Mouse (Mus musculus) midbrain, embryonic 16.5 days (tissue): ENCODE measurements at regions not wholly inside any gene's neighbourhood (a gene's known extent, or its start where the extent isn't known, plus 50 kb on each side); places are given as distances from the start of the nearest gene placed in this dataset.
A peak's percentile ranks its signal among the peaks of the same experiment; 100 is the strongest.

ENCODE experiments used
- ATAC-seq: fragments of 200-750 bp; cut with Nextera tagmentation; 2 replicates; pipeline ENCODE4 v1.8.0; 2017; ENCODE audit warnings: moderate TSS enrichment
- H3K27ac ChIP-seq: fragments of 300-500 bp; sonication (generic); 2 replicates; pipeline ENCODE4 v1.5.1; 2014; ENCODE audit warnings: mild to moderate bottlenecking, low read length, mixed read lengths
- H3K27me3 ChIP-seq: fragments of 300-500 bp; sonication (generic); 2 replicates; pipeline ENCODE4 v1.6.1; 2014; ENCODE audit warnings: low read depth, low read length, mixed read lengths; ENCODE audit not compliant: control insufficient read depth, insufficient read depth
- H3K36me3 ChIP-seq: fragments of 300-500 bp; sonication (generic); 2 replicates; pipeline ENCODE4 v1.6.1; 2014; ENCODE audit warnings: mild to moderate bottlenecking, low read length, moderate library complexity, mixed read lengths; ENCODE audit not compliant: control insufficient read depth, insufficient read depth
- H3K4me1 ChIP-seq: fragments of 300-500 bp; sonication (generic); 2 replicates; pipeline ENCODE4 v1.6.1; 2014; ENCODE audit warnings: mild to moderate bottlenecking, low read length, mixed read lengths; ENCODE audit not compliant: control insufficient read depth, insufficient read depth
- H3K4me2 ChIP-seq: fragments of 300-500 bp; sonication (generic); 2 replicates; pipeline ENCODE4 v1.6.1; 2014; ENCODE audit warnings: mild to moderate bottlenecking, low read length, mixed read lengths
- H3K4me3 ChIP-seq: fragments of 300-500 bp; sonication (generic); 2 replicates; pipeline ENCODE4 v1.5.1; 2014; ENCODE audit warnings: low read depth, mild to moderate bottlenecking, low read length, moderate library complexity, mixed read lengths
- H3K9ac ChIP-seq: fragments of 300-500 bp; sonication (generic); 2 replicates; pipeline ENCODE4 v1.6.1; 2014; ENCODE audit warnings: low read depth, low read length, mixed read lengths
- H3K9me3 ChIP-seq: fragments of 300-500 bp; sonication (generic); replicated peaks from 2 replicates; pipeline ENCODE4 v1.6.1; 2014; ENCODE audit warnings: mild to moderate bottlenecking, low read length, mixed read lengths; ENCODE audit not compliant: control insufficient read depth, poor library complexity, severe bottlenecking
- WGBS: fragments of 180-500 bp; shearing (Covaris S2); extraction: QIAGEN DNeasy Blood & Tissue Kit; methylation state at CpG from one replicate; pipeline ENCODE4 v1.1.7; 2014; 5-methylcytosine and 5-hydroxymethylcytosine counted together

DNA sequence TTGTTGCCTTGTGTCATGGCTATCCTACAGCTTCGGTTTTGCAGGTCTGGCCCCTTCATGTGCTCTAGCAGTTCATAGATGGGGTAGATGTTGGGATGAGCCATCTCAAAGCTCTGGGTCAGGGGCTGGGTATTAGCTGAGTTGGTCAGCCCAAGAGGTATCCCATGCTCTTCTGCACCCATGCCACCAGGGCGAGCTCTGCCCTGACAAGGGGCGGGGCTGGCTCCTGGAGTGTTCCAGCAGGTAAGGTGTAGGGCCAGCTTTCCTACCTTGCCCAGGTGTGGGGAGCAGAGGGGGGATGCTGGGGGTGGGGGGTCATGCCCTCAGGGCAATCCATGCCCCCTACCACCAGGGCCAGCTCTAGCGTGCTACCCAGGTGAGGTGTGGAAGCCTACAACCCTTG, 91.0 kb downstream of the Xrcc2 start:
- Histone ChIP-seq H3K4me1 (no peaks in the 10 kb centered on the region; the same call in 1 of the 2 replicates), H3K9ac (no peak overlapping the region), H3K27me3 (no peaks in the 10 kb centered on the region), H3K4me3 (no peak overlapping the region), H3K36me3 (no peaks in the 10 kb centered on the region), H3K9me3 (no peaks in the 10 kb centered on the region), H3K4me2 (no peak overlapping the region), H3K27ac (peak overlapping the region; percentile 18; the same call in 1 of the 2 replicates)
- 86% methylated on average over 4 of the region's 4 CpGs for WGBS
- no peak for ATAC-seq

DNA sequence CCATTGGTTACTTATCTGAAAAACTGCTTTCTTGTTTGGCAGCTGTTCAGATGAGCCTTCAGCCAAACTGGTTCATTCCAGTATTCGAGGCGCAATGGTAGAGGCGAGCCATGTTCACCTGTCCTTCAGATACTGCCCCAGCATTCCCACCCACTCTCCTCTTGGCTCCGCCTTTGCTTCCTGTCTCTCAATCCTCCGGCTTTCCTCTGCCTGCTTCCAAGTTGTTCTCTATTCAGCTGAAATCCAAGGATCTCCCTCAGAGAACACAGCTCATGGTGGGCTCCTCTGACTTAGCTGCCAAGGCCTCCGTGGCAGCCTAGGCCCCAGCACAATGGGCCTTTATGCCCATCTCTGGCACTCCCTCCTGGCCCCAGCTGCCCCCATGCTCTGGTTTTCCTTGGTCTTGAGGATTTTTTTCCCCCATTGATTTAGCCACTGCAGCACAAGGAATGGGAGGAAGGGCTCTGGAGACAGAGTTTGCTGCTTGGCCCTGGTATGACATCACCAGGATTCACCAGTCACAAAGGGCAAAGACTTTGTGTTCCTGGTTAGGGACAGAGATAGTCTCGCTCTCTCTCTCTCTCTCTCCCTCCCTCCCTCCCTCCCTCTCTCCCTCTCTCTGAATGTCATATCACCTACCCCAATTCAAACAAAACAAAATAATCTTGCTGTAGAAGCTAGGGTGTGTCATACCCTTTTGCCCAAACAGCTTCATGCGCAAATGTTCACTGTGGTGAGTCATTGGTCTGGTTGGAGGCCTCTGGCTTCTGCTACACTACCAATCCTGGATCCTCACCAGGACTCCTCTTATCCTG, 91.6 kb downstream of the Xrcc2 start:
- Histone ChIP-seq H3K4me2 (no peak overlapping the region), H3K36me3 (no peaks in the 10 kb centered on the region), H3K27me3 (no peaks in the 10 kb centered on the region), H3K27ac (peak overlapping the region; percentile 56; the same call in 1 of the 2 replicates), H3K9ac (no peak overlapping the region), H3K4me3 (no peak overlapping the region), H3K9me3 (no peaks in the 10 kb centered on the region), H3K4me1 (no peaks in the 10 kb centered on the region; the same call in 1 of the 2 replicates)
- WGBS, result 74% methylated on average over 8 of the region's 8 CpGs
- ATAC-seq, result peak; percentile 84

DNA sequence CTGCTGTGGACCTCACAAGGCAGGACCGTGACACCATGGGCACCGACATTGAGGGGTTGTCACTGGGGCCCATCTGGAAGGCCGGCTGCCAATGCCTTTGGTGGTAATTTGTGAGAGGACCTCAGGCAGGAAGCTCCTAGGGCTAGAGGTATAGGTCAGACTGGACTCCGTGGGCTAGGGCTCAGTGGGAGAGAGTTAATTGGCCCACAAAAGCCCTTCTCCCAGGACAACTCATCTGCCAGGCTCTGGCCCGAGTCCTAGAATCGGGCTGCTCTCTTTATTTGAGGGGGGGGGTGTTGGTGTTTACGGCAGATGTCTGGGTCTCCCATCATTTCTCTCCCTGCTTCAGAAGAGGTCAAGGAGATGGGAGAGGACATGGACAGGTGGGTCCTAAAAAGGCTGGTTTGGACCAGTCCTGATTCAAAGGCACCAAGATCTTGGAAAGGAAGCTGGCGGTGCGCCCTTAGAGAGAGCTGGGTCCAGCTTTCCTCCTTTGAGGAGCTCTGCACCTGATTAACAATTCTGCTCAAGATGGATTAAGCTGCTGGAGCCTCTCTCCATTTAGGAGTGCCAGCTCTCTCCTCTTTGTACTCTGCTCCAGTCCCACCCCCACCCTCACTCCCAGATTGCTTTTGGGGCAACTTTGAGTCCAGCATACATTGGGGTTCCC, 93.5 kb downstream of the Xrcc2 start:
- 71% methylated on average over 9 of the region's 9 CpGs for WGBS
- H3K27ac ChIP-seq, result 0 out of 2 replicates have a peak overlapping the region, but pooled peaks have one; percentile 29

DNA sequence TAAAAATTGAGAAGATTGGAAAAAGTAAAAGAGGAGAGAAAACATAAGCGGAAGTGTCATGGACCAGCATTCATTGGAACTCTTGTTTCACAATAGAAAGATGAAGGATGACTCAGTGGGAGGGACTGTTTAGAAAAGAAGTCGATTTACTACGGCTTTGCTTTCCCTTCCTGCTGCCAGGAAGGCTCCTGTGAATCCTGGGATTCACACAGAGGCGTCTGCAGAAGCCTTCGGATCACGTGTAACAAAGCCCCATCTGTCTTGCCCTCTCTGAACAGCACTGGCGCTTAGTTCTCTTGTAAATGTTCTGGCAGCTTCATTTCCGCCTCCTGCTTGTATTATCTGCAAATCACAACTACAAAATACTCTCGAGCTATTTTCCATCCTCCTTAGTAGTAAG, 94.0 kb downstream of the Cct8l1 start:
- no peaks in the 10 kb centered on the region for H3K36me3 ChIP-seq
- 0 out of 2 replicates have a peak overlapping the region, but pooled peaks have one; percentile 20 for H3K4me2 ChIP-seq
- H3K4me3 ChIP-seq, result no peak overlapping the region
- peak overlapping the region; percentile 33 for H3K27ac ChIP-seq
- 11% methylated on average over 9 of the region's 9 CpGs for WGBS
- no peaks in the 10 kb centered on the region for H3K27me3 ChIP-seq
- peak; percentile 54; the same call in 1 of the 2 replicates for ATAC-seq
- H3K9me3 ChIP-seq, result no peaks in the 10 kb centered on the region
- no peaks in the 10 kb centered on the region; the same call in 1 of the 2 replicates for H3K4me1 ChIP-seq
- no peak overlapping the region for H3K9ac ChIP-seq

More for the DNA sequence above, 93.5 kb downstream of the Xrcc2 start:
- Histone ChIP-seq H3K9me3 (no peaks in the 10 kb centered on the region), H3K27me3 (no peaks in the 10 kb centered on the region), H3K4me2 (no peak overlapping the region), H3K4me1 (no peaks in the 10 kb centered on the region; the same call in 1 of the 2 replicates), H3K4me3 (no peak overlapping the region), H3K9ac (no peak overlapping the region), H3K36me3 (no peaks in the 10 kb centered on the region)
- peak; percentile 57; the same call in 1 of the 2 replicates for ATAC-seq

DNA sequence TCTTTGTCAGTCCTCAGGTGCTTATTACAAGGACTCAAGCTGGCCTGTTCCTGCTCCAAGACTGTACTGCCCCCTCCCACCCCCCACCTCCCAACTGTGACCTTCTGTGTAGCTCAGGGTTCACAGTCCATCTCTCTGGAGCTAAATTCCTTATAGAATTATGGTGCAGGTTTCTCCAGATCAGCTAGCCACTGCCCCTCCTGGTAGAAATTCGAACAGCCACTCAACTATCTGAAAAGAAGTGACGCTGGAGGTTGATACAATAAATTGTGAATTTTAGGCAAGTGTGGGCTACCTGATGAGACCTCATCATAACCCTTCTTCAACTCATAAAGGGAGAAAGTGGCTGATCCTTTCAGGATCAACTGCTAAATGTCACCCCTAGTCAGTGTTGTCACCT, 86.3 kb downstream of the Cct8l1 start:
- Histone ChIP-seq H3K4me1 (no peaks in the 10 kb centered on the region), H3K27me3 (no peaks in the 10 kb centered on the region), H3K9me3 (no peaks in the 10 kb centered on the region), H3K9ac (no peak overlapping the region), H3K36me3 (no peaks in the 10 kb centered on the region), H3K27ac (no peak overlapping the region), H3K4me2 (no peak overlapping the region), H3K4me3 (no peak overlapping the region)
- ATAC-seq, result no peak
- 69% methylated on average over 2 of the region's 2 CpGs for WGBS

DNA sequence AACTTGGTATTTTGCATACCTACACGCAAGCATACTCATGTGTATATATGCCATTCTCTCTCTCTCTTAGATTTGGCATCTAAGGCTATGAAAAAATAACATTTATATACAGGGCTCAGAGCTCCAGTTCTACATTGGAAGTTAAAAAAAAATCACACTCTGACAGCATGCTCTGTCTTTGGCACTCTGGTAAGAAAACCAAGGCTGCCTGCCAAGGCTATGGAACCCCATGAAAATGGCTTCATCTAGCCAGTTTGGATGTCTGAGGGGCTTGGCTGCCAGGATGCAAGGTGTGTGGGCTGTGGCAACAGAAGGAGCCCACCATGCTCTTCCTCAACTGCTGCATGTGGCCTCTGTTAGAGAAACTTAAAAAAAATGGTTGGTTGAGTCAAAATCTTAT, 83.5 kb downstream of the Cct8l1 start:
- Histone ChIP-seq H3K4me2 (no peak overlapping the region), H3K9me3 (no peaks in the 10 kb centered on the region), H3K4me1 (no peaks in the 10 kb centered on the region), H3K4me3 (no peak overlapping the region), H3K9ac (no peak overlapping the region), H3K27ac (no peak overlapping the region), H3K27me3 (no peaks in the 10 kb centered on the region), H3K36me3 (no peaks in the 10 kb centered on the region)
- no peak for ATAC-seq
- WGBS, result 98% methylated on average over 1 of the region's 1 CpGs

DNA sequence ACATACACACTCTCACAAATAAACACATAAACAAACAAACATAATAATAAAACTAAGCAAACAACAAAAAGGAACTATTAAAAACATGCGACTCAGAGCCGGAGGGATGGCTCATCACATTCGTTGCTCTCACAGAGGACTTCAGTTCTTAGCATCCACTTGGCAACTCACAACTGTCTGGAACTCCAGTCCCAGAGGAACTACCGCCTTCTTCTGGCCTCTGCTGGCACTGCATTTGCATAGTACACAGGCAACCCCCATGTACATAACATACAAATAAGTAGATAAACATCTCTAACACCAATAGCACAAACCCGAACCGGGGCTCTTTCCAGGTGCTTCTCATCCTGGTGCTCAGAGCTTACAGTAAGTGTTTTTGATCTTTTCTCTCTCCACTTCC, 81.9 kb downstream of the Cct8l1 start:
- Histone ChIP-seq H3K4me1 (no peaks in the 10 kb centered on the region), H3K36me3 (no peaks in the 10 kb centered on the region), H3K9ac (no peak overlapping the region), H3K9me3 (no peaks in the 10 kb centered on the region), H3K4me3 (no peak overlapping the region), H3K27ac (no peak overlapping the region), H3K4me2 (no peak overlapping the region), H3K27me3 (no peaks in the 10 kb centered on the region)
- WGBS, result 91% methylated on average over 6 of the region's 6 CpGs
- ATAC-seq, result no peak

DNA sequence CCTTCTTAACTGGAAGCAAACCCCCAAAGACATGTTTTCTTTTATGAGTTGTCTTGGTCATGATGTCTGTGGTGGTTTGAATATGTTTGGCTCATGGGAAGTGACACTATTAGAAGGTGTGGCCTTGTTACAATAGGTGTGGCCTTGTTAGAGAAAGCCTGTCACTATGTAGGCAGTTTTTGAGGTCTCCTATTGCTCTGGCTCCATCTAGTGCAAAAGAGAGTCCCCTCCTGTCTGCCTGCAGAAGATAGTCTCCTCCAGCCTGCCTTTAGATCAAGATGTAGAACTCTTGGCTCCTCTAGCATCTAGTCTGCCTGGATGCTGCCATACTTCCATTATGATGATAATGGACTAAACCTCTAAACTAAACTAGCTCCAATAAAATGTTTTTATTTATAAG, 75.8 kb downstream of the Cct8l1 start:
- ATAC-seq, result no peak
- Histone ChIP-seq H3K4me3 (no peak overlapping the region), H3K27ac (no peak overlapping the region), H3K4me2 (no peak overlapping the region), H3K27me3 (no peaks in the 10 kb centered on the region), H3K9me3 (no peaks in the 10 kb centered on the region), H3K9ac (no peak overlapping the region), H3K36me3 (no peaks in the 10 kb centered on the region), H3K4me1 (no peaks in the 10 kb centered on the region)
